Mouse (Mus musculus) lung, postnatal 0 days (tissue): ENCODE data around the gene Nog. TPM values are rescaled to one million over a fixed set of nuclear protein-coding genes. Genes with fewer than 3 reads are reported as not detected.
A peak's percentile ranks its signal among the peaks of the same experiment; 100 is the strongest.

Source experiments
- ATAC-seq: fragments of 200-750 bp; cut with Nextera tagmentation; 2 replicates; pipeline ENCODE4 v1.8.0; 2017; ENCODE audit warnings: moderate library complexity
- DNase-seq: peaks from one replicate; pipeline ENCODE4 v3.0.0-alpha.2; 2016; ENCODE audit warnings: low spot score
- H3K27ac ChIP-seq: fragments of 300-500 bp; sonication (generic); 2 replicates; pipeline ENCODE4 v1.5.1; 2014; ENCODE audit warnings: antibody characterized with exemption, mild to moderate bottlenecking, low read length, mixed read lengths
- H3K27me3 ChIP-seq: fragments of 300-500 bp; sonication (generic); replicated peaks from 2 replicates; pipeline ENCODE4 v1.6.1; 2014; ENCODE audit warnings: low read length, mixed read lengths; ENCODE audit not compliant: insufficient read depth
- H3K36me3 ChIP-seq: fragments of 300-500 bp; sonication (generic); 2 replicates; pipeline ENCODE4 v1.6.1; 2014; ENCODE audit warnings: low read length, mixed read lengths; ENCODE audit not compliant: insufficient read depth
- H3K4me1 ChIP-seq: fragments of 300-500 bp; sonication (generic); 2 replicates; pipeline ENCODE4 v1.6.1; 2014; ENCODE audit warnings: antibody characterized with exemption, low read depth, low read length, mixed read lengths; ENCODE audit not compliant: insufficient read depth
- H3K4me2 ChIP-seq: fragments of 300-500 bp; sonication (generic); replicated peaks from 2 replicates; pipeline ENCODE4 v1.6.1; 2014; ENCODE audit warnings: low read depth, mild to moderate bottlenecking, low read length, moderate library complexity, mixed read lengths
- H3K4me3 ChIP-seq: fragments of 300-500 bp; sonication (generic); 2 replicates; pipeline ENCODE4 v1.5.1; 2014; ENCODE audit warnings: low read depth, low read length
- H3K9ac ChIP-seq: fragments of 300-500 bp; sonication (generic); replicated peaks from 2 replicates; pipeline ENCODE4 v1.6.1; 2014; ENCODE audit warnings: low read depth, mild to moderate bottlenecking
- H3K9me3 ChIP-seq: fragments of 300-500 bp; sonication (generic); 2 replicates; pipeline ENCODE4 v1.6.1; 2016; ENCODE audit warnings: low read length, mixed read lengths
- CTCF ChIP-seq: IDR thresholded peaks from 2 replicates; pipeline ENCODE4 v1.5.1; 2016; ENCODE audit warnings: antibody characterized with exemption, mild to moderate bottlenecking
- EP300 ChIP-seq: IDR thresholded peaks from 2 replicates; pipeline ENCODE4 v1.6.1; 2016; ENCODE audit warnings: antibody characterized with exemption, mild to moderate bottlenecking, control low read depth
- WGBS: fragments of 180-500 bp; shearing (Covaris S2); extraction: QIAGEN DNeasy Blood & Tissue Kit; methylation state at CpG from one replicate; pipeline ENCODE4 v1.1.7; 2014; 5-methylcytosine and 5-hydroxymethylcytosine counted together
- polyA plus RNA-seq: library from polyadenylated mRNA; unstranded; fragments of >200 nt; fragmentation: Nextera tagmentation; extraction: Ambion mirVana; gene quantifications from 2 replicates; pipeline ENCODE4 v1.2.1, GENCODE M21; 2015

Gene Nog
- 0.86 and 0.95 TPM in 2 replicates for polyA plus RNA-seq

DNA sequence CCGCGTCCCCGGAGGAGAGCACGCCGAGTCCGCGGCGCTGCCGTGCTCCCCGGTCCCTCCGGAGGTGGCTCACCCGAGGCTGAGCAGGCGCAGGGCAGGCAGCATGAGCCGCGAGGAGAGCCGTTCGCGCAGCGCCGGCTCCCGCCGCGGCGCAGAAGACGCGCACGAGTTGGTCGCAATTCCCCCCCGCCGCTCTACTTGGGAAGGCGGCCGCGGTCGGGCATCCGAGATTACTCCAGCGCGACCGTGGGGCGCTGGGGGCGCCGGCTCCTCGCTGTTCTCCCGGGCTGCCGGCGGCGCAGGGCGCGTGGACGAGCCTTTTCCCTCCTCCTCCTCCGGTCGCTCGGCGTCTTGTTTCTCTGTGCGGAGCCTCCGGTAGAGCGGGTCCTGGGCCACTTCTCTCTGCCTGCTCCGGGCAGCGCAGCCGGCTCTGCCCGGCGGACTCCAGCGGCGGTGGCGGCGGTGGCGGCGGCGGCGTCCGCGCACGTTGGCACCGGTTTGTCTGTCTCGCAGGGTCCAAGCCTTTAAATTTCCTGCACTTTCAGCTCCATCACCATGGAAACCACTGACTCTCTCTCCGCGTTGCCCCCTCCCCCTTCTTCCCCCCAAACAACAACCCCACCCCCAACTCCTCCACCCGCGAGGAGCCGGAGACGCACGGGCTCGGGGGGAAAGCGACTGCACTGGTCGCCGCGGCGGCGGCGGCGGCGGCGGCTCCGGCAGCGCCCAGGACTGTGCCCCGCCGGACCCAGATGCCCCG, at the start of gene Nog:
TSS of gene Nog (minus strand) at position 277 of the 760 bp plus-strand sequence.
- WGBS: under 1% methylated on average over 70 of the region's 97 CpGs
- no peak within 1 kb of the TSS for H3K27ac ChIP-seq
- peak within 1 kb of the TSS; percentile 98 for H3K4me2 ChIP-seq
- peaks cover 21% of the 10 kb centered on the region for H3K27me3 ChIP-seq
- H3K9ac ChIP-seq: 0 out of 2 replicates have a peak within 1 kb of the TSS, but pooled peaks have one; percentile 3
- peak; percentile 68 for DNase-seq
- peak; percentile 39 for ATAC-seq
- H3K9me3 ChIP-seq: no peaks in the 10 kb centered on the region
- H3K4me1 ChIP-seq: peaks cover 16% of the 10 kb centered on the region; the same call in 1 of the 2 replicates
- peak within 1 kb of the TSS; percentile 56 for H3K4me3 ChIP-seq
- TF ChIP-seq CTCF: no peak
- TF ChIP-seq EP300: no peak
- no peaks in the 10 kb centered on the region for H3K36me3 ChIP-seq

- Histone ChIP-seq H3K27me3 (no peaks in the 10 kb centered on the region), H3K4me3 (no peak overlapping the region), H3K27ac (no peak overlapping the region), H3K36me3 (no peaks in the 10 kb centered on the region), H3K4me2 (no peak overlapping the region), H3K9me3 (no peaks in the 10 kb centered on the region), H3K9ac (no peak overlapping the region), H3K4me1 (no peaks in the 10 kb centered on the region)
- 38% methylated on average over 12 of the region's 12 CpGs for WGBS
- DNase-seq (no peak), ATAC-seq (no peak)
- TF ChIP-seq EP300: no peak
- no peak for TF ChIP-seq CTCF
Observed at GRCm38 (mm10) chr11:89340238-89340637, 38.1 kb upstream of the Nog start.

GRCm38 (mm10) chr11:89339783-89340182, 37.7 kb upstream of the Nog start:
- Histone ChIP-seq H3K4me2 (no peak overlapping the region), H3K9ac (no peak overlapping the region), H3K27ac (no peak overlapping the region), H3K36me3 (no peaks in the 10 kb centered on the region), H3K27me3 (no peaks in the 10 kb centered on the region), H3K9me3 (no peaks in the 10 kb centered on the region), H3K4me3 (no peak overlapping the region), H3K4me1 (no peaks in the 10 kb centered on the region)
- peak; percentile 39 for DNase-seq
- TF ChIP-seq EP300 (no peak), CTCF (no peak)
- 50% methylated on average over 8 of the region's 8 CpGs for WGBS
- ATAC-seq: no peak; the same call in 1 of the 2 replicates

DNA sequence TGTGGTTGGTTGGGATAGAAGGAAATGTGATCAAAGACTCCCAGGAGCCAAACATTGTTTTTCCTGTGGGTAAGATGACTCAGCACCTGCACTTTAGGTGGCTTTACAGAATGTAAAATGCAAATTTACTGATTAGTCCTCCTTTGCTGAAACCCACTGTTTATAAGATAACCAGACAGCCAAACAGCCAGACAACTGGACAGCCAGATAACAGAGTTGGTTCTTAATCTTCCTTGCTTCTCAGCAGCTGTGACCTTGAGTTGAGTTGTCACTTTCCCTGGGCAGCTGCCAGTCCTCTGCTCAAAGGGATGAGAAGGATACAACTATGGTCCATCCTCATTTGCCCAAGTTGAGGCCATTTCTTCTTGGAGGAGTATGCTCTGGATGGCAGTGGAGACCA, 35.8 kb upstream of the Nog start:
- ATAC-seq: no peak

GRCm38 (mm10) chr11:89327089-89327881, 25.2 kb upstream of the Nog start:
- Histone ChIP-seq H3K4me1 (no peaks in the 10 kb centered on the region), H3K27me3 (no peaks in the 10 kb centered on the region), H3K4me3 (no peak overlapping the region), H3K9ac (no peak overlapping the region), H3K27ac (no peak overlapping the region), H3K4me2 (no peak overlapping the region), H3K36me3 (no peaks in the 10 kb centered on the region), H3K9me3 (no peaks in the 10 kb centered on the region)
- no peak for DNase-seq
- 50% methylated on average over 11 of the region's 11 CpGs for WGBS
- no peak for ATAC-seq
- TF ChIP-seq EP300 (no peak), CTCF (no peak)

More for the DNA sequence above, 35.8 kb upstream of the Nog start:
- Histone ChIP-seq H3K4me1 (no peaks in the 10 kb centered on the region), H3K4me2 (no peak overlapping the region), H3K36me3 (no peaks in the 10 kb centered on the region), H3K27me3 (no peaks in the 10 kb centered on the region), H3K9ac (no peak overlapping the region), H3K9me3 (no peaks in the 10 kb centered on the region), H3K4me3 (no peak overlapping the region), H3K27ac (no peak overlapping the region)
- TF ChIP-seq EP300 (no peak), CTCF (no peak)
- DNase-seq: no peak

GRCm38 (mm10) chr11:89321775-89322174, 19.6 kb upstream of the Nog start:
- Histone ChIP-seq H3K36me3 (no peaks in the 10 kb centered on the region), H3K27ac (no peak overlapping the region), H3K9ac (no peak overlapping the region), H3K4me3 (no peak overlapping the region), H3K27me3 (no peaks in the 10 kb centered on the region), H3K4me1 (no peaks in the 10 kb centered on the region; the same call in 1 of the 2 replicates), H3K4me2 (no peak overlapping the region), H3K9me3 (no peaks in the 10 kb centered on the region)
- 88% methylated on average over 2 of the region's 2 CpGs for WGBS
- no peak for ATAC-seq
- TF ChIP-seq EP300 (no peak), CTCF (no peak)
- DNase-seq: no peak
